Mouse (Mus musculus) B cell, adult 2 months (primary cell): ENCODE data around the gene Gm960.

ENCODE experiments used
- DNase-seq, 2 experiments: peaks; one replicate each; pipeline ENCODE4 v3.0.0; 2022

The Gm960 gene

DNA sequence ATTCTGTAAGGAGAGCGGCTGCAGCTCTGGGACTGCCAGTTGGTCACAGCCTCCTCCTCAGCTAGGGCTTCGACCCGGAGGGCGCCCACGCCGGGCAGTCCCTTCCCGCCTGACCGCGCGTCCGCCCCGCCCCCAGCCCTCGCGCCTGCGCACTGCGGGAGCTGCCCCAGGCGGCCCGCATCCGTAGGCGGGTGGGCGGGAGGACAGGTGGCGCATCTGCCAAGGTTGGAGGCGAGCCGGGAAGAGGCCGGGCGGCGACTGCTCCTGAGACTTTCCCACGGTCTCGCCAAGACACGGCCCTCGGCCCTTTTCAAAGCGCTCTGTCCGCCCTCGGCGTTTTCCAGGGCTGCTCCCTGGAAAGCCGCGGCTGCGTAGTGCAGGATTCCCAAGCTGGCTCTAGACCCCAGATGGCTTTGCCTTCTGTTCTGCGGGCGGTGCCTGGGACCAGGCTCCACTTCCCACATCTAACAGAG is at the start of gene Gm960:
Gene Gm960, minus strand, starts transcription at position 464 of the 473 bp plus-strand sequence.
- DNase-seq, result peak; percentile 16 to 23

DNA sequence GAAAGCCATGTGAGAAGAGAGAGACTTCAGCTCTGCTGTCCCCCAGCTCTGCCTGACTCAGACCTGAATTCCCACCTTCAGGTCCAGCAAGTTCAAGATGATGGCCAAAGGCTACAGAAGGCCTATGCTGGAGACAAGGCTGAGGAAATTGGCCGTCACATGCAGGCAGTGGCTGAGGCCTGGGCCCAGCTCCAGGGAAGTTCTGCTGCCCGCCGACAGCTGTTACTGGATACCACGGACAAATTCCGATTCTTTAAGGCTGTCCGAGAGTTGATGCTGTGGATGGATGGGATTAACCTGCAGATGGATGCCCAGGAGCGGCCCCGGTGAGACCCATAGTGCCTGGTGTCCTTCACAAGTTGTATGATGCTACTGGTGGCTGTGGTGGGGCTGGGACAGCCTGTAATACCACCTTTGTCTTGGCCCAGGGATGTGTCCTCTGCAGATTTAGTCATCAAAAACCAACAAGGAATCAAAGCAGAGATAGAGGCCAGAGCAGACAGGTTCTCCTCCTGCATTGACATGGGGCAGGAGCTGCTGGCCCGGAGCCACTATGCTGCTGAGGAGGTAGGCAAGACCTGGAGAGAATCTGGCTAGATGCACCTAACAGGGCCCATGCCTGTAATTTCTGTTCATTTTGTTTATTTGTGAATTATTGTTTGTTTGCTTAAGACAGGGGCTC is 49.3 kb upstream of the Gm960 start:
- DNase-seq, result no peak

DNA sequence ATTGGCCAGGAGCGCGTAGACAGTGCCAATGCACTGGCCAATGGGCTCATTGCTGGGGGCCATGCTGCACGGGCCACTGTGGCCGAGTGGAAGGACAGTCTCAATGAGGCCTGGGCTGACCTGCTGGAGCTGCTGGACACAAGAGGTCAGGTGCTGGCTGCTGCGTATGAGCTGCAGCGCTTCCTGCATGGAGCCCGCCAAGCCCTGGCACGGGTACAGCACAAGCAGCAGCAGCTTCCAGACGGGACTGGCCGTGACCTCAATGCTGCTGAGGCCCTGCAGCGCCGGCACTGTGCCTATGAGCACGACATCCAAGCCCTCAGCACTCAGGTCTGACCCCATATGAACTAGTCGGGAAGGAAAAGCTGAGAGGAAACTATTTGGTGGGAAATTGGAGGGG is 48.1 kb upstream of the Gm960 start:
- DNase-seq, result no peak

DNA sequence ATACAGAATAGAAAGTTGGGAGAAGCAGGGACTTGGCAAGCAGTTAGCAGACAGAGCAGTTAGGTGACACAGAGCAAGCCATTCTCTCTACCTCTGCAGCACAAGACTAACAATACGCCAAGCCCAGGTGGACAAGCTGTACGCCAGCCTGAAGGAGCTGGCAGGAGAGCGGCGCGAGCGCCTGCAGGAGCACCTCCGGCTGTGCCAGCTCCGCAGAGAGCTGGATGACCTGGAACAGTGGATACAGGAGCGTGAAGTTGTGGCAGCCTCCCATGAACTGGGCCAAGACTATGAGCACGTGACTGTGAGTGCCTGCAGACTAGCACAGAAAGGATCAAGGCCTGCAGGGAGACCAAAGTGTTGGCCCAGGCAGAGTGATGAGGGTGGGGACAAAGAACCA is 47.2 kb upstream of the Gm960 start:
- no peak for DNase-seq

DNA sequence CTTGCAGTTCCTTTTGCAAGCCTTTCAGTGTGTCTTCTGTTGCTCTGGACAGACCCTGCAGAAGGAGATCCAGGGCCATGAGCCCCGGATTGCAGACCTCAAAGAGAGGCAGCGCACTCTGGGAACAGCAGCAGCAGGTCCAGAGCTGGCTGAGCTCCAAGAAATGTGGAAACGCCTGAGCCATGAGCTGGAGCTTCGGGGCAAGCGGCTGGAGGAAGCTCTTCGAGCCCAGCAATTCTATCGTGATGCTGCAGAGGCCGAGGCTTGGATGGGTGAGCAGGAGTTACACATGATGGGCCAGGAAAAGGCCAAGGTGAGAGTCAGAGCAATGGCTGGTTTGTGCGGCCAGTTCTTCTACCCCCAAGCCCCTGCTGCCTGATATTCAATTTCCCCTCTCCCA is 46.6 kb upstream of the Gm960 start:
- no peak for DNase-seq

DNA sequence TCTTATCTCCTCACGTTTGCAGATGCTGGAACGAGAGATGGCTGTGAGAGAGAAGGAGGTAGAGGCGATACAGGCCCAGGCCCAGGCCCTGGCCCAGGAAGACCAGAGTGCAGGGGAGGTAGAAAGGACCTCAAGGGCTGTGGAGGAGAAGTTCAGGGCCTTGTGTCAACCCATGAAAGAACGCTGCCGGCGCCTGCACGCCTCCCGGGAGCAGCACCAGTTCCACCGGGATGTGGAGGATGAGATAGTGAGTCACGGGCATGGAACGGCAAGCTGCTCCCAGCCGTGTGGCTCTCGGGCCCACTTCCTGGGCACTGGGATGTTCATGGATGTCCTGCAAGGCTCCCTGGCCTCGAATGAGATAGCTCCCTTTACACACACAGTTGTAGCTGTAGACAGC is 45.6 kb upstream of the Gm960 start:
- DNase-seq, result no peak

DNA sequence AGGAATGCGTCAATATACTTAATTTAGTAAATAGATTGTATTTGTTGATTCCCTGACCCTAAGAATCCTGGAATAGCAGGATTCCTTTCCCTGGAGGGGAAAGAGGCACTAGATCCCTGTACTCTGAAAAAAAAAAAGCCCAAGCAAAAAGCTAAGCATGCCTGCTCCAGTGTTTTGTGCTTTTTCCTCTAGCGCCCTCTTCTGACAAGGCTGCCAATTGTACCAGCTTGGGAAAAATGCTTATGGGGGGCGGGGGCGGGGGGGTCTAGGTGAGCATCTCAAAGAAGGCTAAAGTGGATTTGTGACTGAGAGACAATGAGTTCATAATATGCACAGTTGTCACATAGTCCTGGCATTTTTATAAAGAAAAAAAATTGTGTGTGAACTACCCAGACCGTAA is 45.1 kb upstream of the Gm960 start:
- peak; percentile 13 to 16 for DNase-seq

DNA sequence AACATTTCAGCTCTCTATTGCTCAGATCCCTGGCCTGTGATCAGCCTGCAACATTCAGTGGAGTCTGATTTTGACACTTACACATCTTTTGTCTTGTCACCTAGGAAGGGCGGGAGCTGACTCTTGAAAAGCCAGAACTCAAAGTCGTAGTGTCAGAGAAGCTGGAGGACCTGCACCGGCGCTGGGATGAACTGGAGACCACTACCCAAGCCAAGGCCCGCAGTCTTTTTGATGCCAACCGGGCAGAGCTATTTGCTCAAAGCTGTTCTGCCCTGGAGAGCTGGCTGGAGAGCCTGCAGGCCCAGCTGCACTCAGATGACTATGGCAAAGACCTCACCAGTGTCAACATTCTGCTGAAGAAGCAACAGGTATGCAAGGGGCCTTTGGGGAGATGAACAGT is 43.8 kb upstream of the Gm960 start:
- DNase-seq, result no peak

DNA sequence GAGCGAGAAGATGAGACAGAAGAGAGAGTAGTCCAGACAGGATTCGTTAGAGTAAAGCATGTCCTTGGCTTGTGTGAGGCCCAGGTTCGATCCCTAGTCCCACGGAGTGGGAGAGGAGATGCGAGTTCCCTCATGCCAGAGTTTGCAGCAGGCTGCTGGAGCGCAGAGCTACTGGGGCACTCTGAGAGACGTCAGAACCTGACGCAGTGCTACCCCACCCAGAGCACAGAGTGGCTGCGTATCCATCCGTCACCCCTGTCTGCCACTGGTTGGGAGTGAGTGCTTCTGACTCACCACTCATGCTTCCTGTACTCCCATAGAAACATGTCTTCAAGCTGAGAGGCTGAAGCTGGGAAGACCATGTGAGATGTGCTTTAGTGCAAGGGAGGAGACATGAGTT is 43.0 kb upstream of the Gm960 start:
- DNase-seq, result no peak

DNA sequence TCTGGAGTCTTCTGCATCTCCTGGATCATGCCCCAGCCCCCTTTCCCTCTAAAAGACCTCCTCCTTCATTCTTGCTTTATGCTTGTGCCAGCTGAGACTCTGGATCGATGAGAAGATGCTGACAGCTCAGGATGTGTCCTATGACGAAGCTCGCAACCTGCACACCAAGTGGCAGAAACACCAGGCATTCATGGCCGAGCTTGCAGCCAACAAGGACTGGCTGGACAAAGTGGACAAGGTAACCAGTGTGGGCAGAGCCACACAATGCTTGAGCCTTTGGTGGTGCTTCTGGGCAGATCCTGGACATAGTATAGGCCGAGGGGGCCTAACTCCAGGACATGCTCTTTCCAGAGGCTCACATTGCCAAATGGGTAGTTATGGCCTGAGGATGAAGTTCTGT is 41.3 kb upstream of the Gm960 start:
- DNase-seq, result no peak

DNA sequence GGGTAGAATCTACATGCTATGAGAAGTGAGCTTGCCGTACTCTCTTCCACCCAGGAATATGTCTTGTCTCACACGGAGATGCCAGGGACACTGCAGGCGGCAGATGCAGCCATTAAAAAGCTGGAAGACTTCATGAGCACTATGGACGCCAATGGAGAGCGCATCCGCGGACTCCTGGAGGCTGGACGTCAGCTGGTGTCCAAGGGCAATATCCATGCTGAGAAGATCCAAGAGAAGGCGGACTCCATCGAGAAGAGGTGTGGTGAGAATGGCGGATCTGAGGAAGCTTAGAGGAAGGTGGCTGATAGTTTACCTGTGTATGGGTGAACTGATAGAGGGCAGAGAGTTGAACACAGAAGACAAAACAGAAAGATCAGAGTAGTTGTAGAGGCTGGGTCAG is 40.6 kb upstream of the Gm960 start:
- no peak for DNase-seq

DNA sequence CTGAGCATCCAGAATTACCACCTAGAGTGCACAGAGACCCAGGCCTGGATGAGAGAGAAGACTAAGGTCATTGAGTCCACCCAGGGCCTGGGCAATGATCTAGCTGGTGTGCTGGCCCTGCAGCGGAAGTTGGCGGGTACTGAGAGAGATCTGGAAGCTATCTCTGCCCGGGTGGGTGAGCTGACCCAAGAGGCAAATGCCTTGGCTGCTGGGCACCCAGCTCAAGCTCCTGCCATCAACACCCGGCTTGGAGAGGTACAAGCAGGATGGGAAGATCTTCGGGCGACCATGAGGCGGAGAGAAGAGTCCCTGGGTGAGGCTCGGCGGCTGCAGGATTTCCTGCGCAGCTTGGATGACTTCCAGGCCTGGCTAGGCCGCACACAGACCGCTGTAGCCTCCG is 39.4 kb upstream of the Gm960 start:
- no peak for DNase-seq

DNA sequence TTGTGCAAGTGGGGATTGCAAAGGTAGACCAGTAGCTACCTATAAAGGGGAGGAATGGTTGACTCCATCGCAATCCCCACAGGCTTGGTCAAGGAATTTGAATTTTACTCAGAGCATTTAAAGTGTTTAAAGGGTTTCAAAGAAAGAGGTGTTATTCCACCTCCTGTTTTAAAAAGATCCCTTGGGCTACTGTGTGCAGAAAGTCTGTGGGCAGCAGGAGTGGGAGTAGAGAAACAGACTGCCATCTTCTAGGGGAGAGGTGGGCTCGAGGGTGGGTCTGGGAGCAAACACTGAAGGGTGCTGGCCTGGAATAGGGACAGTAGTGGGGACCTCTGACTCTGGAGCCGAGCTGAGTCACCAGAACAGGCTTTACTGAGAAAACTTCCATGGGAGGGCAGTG is 34.6 kb upstream of the Gm960 start:
- DNase-seq, result no peak

DNA sequence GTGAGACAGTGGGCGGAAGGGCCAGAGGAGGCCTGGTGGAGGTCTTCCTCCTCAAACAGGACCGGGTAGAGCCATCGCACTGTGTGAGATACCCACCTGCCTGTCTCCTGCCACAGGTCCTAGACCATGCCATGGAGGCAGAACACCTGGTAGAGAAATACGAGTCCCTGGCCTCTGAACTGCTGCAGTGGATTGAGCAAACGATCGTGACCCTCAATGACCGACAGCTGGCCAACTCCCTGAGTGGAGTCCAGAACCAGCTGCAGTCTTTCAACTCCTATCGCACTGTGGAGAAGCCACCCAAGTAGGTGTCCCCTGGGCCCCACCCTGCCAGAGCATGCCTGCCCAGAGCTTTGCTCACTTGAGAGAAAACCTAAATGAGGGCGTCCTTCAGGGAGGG is 30.7 kb upstream of the Gm960 start:
- DNase-seq, result no peak

DNA sequence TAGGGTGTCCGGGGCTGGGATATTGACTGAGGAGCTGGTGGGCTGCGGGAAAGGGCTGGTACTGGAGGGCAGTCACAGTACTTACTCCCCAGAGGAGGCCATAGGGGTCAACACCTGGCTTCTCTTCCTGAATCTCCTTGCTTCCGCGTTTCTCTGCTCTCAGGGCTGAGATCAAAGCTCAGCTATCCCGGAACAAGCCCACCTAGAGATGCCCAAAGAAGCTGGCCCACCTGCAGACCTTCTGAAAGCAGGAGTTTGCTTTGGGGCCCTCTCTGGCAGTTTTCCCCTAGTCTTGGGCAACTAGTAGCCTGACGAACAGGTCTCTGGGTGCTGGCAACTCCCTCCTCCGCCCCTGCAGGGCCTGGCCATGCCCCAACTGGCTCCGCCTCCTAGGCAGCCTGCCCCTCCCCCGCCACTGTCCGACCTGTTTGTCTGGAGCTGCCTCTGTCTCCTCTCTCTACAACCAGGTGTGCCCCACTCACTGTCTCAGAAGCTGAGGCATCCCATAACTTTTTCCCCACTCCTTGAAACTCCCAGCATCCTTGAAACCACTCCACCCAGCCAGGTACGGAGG is 22.3 kb upstream of the Gm960 start:
- DNase-seq, result no peak

DNA sequence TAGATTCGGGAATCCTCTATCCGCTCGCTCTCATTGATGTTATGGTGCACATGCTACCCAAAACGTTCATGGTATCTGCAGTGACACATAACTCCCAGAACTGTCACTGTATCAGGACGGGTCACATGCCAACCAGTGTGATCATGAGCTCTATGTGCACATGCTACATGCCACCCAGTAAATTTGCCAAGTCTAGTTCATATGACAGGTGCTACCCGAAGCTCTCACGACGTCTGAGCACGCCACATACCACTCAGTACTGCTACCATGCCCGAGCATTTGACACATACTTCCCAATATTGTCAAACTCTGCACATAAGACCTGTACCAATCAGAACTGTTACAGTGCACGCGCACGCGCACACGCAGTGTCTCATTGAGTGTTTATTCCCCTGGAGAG is 21.6 kb upstream of the Gm960 start:
- DNase-seq, result no peak

DNA sequence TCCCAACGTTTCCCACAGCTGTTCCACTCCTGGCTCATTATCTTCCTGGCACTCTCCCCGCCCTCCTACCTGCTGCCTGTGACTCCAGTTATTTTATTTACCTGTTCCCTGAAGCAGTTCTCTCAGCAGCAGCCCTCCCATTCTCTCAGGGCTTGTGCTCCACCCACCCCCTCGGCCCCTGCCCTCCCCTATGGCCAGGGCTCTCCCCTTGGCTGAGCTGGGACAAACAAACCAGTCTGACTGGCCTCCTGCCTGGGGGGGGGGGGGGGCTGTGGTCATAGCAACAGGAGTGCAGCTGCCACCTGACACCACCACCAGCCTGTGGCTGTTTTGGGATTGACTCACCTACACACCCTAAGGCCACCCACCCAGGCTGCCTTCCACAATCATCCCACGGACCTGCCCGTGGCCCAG is 20.9 kb upstream of the Gm960 start:
- DNase-seq, result no peak

DNA sequence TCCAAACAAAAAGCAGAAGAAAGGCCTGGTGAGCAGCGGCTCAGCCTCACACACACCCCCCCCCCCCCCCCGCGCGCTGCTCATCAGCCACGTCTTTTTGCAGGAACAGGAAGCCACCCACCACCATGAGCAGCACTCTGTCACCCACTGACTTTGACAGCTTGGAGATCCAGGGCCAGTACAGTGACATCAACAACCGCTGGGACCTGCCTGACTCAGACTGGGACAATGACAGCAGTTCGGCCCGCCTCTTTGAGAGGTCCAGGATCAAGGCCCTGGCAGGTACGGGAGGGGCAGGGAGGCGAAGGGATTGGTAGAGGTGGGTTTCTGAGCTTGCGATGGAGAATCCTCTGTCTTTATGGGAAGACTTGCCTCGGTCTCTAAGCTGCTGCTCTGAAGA is 20.2 kb upstream of the Gm960 start:
- DNase-seq, result no peak

DNA sequence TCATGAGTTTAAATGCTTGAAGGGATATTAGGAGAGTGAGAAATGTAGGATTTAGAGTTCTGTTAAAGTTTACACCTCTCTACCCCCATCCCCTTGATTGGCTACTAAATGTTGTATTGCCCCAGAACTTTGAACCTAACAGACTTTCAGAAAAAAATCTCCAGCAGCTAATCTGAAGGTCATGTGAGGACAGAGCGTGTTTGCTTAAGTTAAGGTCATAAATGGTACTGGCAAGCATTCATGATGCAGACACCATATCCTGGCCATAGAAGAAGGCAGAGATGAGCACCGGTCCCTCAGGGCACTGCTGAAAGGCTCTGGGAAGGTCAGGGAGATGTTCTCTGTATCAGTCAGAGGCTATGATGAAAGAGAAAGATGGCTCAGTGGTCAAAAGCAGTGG is 18.8 kb upstream of the Gm960 start:
- DNase-seq, result no peak

DNA sequence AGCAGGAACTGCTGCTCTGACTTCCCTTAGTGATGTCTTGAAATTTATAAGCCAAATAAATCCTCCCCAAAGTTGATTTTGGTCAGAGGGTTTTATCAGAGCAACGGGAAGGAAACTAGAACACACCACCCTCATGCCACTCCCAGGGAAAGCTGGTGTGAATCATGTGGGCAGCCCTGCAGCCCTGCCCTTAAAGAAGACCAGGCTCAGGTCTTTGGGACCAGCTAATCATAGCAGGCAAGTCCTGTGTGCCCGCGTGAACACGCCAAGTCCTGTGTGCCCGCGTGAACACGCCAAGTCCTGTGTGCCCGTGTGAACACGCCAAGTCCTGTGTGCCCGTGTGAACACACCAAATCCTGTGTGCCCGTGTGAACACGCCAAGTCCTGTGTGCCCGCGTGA is 18.3 kb upstream of the Gm960 start:
- DNase-seq, result no peak

DNA sequence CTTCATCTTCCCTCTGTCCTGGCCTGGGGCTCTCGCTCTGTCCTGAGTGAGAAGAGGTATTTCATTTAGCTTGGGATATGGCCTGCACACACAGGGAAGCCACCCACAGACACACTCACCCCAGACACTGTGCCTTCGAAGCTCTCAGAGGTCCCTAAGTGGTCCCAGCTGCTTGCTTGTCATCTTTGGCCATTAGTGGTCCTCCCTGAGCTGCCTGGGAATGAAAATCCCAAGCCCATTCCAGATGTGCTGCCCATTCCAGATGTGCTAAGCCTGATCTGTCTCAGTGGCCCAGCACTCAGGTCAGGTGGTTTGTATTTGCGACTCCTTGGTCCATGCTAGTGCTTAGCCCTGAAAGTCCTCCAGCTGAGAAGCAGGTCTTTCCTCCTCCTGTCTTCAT is 15.4 kb upstream of the Gm960 start:
- DNase-seq, result no peak

DNA sequence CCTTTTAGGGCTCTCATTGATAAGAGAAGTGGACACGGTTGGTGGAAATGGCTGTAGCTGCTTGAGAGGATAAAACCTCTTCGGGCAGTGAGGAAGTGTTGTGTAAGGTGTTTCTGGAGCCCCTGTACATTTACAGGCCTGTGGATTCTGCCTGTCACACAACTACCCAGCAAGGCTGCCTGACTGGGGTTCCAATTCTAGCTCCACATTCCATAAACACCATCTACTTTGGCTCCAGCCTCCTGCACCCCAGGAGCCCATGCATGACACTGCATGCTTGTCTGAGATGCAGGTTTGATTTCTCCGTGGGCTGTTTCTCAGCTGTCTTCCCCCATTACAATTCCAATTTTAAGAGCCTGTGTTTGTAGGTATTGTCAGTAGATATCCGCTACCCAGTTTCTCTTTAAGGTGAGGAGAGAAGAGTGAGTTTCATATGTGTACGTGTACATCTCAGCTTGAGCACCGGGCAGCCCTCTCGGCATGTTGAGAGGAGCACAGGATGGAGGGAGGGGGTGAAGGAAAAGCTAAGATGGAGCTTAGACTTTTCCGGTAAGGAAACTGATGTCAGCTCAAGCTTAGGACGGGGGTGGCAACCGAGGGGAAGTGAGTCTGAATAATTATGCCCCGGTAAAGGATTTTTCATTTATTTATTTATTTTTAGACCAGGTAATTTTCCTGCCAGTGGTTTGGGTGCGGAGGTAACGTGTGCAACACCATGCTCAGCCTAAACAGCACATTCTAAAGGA is 14.5 kb upstream of the Gm960 start:
- no peak for DNase-seq

DNA sequence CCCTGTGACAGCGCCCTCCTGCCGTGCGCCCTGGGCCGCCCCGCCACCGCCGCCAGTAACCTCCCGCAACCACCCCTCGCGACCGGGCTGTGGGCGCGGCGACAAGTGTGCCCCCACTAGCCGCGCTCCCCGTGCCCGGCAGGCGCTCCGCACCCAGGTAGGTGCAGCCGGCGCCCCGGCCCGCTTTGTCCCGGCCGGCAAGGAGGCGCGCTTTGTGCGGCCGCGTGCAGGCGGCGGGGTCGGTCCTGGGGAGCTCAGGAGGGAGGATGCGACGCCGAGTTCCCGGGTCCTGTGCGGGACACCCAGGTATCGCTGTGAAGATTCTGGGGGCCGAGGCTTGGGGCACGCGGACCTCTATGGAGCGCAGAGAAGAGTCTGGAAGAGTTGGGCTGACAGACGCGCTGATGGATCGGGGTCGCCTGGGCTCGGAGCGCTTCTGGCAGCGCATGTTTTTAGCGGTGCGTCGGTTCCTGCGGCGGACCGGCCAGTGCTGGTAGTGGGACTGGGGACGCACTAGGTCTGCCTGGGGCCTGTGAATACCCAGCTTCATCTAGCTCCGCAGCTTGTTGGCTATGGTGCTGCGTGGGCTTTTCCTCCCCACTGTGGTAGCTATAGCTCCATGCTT is 13.8 kb upstream of the Gm960 start:
- no peak for DNase-seq

DNA sequence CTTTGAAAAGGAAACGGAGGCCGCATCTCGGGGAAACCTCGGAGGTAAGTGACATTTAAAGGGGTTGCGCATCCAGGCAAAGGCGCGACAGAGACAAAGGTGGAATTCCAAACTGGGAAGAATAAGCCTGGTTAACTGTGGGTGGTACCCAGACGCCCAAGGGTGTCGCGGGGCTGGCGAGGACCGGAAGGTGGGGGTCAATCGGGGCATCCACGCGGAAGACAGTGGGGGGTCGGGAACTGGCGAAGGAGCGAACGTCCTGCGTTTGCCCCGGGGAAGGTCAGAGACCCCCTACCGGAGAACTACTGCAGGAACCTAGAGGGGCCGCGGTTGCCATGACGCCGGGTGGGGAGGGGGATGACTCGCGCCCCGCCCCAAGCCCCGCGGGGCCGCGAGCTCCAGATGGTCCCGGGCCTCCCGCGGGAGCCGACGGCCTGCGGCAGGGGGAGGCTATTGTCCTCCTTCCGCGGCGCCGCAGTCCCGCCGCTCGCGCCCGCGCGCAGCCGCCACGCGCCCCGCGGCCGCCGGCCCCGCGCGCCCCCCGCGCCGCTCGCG is 13.2 kb upstream of the Gm960 start:
- no peak for DNase-seq
